Mouse (Mus musculus) natural killer cell, adult 2 months (primary cell): ENCODE measurements around the gene Edc3.
A peak's percentile ranks its signal among the peaks of the same experiment; 100 is the strongest.

Experiments
- DNase-seq, 2 experiments: peaks; one replicate each; pipeline ENCODE4 v3.0.0; 2022; ENCODE audit warnings: low spot score in 2 of 2

Gene Edc3

GRCm38 (mm10) chr9:57761563-57762551, 53.5 kb downstream of the Edc3 start:
- DNase-seq: no peak

GRCm38 (mm10) chr9:57762563-57762991, 54.2 kb downstream of the Edc3 start:
- peak; percentile 28 to 46 for DNase-seq

DNA sequence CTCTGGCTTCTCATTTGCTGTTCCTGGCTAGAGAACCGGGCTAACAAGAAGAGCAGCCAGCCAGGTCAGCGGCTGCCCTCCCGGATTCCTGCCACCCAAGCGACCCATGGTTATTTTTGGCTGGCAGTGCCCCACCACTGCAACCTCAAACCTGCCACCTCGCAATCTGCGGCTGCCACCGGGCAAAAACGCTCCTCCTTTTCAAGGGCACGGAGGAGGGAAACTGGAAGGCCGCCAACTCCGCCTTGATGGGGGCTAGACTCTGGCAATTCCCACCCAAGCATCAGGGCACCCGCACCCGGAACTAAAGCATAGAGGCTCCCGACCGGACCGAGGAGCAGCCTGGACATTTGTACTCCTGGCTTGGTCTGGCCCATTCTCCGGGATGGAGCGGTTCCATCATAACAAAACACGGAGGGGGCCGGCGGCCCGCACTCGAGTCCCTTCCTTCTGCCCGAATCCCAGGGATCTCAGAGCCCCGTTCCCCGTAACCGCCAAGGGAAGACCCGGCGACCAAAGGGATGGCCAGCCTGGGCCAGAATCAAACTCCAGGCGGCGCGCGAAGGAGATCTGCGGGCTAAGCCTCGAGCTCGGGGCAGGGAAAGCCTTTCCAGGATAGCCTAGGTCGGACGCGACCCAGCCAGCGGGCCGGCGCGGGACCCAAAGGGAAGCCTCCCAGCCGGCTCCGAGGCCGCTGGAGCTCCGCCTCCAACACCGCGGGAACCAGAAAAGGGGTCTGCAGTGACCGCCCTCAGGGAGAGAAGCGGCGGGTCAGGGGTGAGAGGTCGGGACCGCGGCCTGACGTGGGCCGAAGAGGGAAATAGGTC, 56.0 kb downstream of the Edc3 start:
- DNase-seq: peak; percentile 53 to 59

DNA sequence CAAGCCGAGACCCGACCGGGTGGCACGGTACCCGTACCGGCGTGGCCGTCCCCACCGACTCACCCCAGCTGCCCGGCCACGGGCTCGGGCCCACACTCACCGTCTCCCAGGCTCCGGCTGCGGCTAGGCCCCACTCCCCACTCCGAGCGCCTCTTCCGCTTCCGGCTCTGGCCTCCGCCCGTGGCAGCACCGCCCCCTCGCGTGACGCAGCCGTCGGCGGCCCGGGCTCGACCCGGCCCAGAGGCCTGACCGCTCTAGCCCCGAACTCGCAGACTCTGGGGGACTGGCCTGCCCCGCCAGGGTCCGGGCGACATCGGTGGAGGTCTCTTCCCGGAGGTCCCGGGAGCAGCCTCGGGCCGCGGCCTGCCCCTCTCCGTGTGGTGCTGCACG, 56.6 kb downstream of the Edc3 start:
- DNase-seq: peak; percentile 91

GRCm38 (mm10) chr9:57765364-57766351, 57.3 kb downstream of the Edc3 start, which contains the start of gene Clk3:
Clk3 (minus strand) TSS chr9:57765860.
- peak; percentile 64 to 67 for DNase-seq

DNA sequence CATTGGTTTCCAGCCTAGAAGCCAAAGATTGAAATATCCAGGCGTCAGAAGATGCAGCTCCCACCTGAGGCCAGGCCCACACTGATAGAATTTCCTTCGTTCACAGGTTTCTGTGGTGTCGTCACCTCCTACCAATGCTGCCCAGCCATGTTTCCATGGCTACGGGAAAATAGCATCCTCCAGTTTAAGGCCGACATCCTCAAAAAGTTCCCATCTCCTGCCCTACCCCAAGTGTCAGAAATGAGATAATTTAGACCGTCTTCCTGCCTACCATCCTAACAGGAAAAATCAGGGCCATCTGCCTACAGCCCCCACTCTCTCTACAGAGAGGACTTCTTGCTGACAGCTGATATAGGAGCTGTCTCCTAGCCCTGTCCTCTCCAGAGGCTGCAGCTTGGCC, 58.1 kb downstream of the Edc3 start:
- DNase-seq: no peak

GRCm38 (mm10) chr9:57767231-57767630, 58.9 kb downstream of the Edc3 start:
- no peak for DNase-seq

DNA sequence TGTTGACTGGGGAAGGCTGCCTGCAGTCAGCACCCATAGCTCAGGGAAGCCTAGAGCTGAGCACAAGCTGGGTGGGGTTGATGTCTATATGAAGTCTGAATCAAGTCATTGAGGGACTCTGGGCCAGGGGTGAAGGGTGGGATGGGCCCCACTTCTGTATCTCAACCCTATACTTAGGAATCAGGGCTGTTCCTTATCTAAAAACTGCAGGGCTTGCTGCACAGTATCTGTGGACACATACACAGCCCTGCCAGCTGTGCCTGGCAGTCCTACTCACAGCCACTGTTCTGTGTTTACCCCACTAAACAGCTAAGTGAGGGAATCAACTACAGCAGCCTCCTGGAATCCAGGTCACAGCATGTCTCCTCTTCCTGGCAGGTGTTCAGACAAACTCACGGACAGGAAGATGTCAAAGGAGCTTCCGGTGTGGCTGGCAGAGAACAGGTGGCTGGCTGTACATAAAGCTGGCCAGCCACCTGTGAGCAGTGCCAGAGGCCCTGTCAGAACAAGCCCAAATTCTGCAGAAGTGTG, 61.3 kb downstream of the Edc3 start:
- DNase-seq: no peak

- DNase-seq: no peak
Observed at GRCm38 (mm10) chr9:57770214-57770613, 61.9 kb downstream of the Edc3 start.

DNA sequence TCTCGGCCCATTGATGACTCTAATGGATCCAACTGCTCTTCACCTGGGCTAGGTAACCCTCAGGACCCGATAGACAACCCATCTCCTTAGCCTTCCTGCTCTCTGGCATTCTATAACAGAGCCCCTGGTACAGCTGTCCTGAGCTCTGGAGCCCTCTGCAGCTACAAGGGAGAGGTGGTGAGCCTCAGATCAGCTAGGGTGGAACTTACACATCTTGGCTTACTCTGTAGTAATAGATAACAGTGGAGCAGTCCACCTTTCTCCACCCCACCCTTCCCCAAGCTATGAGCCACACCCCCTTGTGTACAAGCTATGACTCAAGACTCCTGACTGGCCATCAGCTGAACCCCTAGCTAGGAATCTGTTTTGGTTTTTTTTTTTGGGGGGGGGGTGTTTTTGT, 62.5 kb downstream of the Edc3 start:
- DNase-seq: no peak

GRCm38 (mm10) chr9:57773754-57774153, 65.4 kb downstream of the Edc3 start:
- DNase-seq: no peak

GRCm38 (mm10) chr9:57774168-57774567, 65.8 kb downstream of the Edc3 start:
- DNase-seq: no peak

DNA sequence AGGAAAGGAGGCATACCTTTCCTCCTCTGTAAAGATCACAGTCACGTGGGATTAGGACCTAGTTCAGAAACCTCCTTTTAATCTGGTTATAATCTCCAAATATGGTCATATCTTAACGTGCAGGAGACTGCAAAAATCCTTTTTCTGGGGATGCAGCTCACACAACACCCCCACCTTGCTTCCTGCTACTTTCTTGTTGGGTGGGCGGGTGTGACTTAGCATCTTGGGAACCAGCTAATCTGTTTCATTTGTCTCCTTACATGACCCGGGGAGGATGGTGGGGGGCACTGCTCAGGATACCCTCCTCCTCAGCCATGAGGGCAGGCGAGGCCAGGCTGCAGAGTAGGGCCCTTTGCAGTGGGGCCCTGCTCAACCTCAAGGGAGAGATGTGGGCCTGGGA, 66.7 kb downstream of the Edc3 start:
- DNase-seq: no peak

- DNase-seq: no peak
Observed at GRCm38 (mm10) chr9:57775736-57776135, 67.4 kb downstream of the Edc3 start.

DNA sequence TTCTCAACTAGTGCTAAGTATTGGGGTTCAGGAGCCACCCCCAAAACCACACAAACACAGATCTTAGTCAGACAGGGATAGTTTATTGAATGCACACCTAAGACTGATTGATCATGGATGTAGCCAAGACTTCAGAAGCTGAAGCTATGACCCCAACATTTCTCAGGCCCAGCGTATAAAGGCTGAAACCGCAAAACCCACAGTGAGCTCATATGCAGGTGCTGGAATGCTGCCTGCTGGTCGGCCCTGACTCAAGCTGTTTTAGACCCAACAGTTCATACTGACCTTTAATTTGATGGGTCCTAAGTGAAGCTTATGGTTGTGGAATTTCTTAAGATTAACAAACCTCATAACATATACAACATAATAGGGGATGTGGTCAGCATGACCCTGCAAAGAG, 74.3 kb downstream of the Edc3 start:
- no peak for DNase-seq

GRCm38 (mm10) chr9:57789733-57790132, 81.4 kb downstream of the Edc3 start:
- DNase-seq: peak; percentile 22 to 36

- DNase-seq: no peak
Observed at GRCm38 (mm10) chr9:57797456-57797855, 89.1 kb downstream of the Edc3 start.

- DNase-seq: no peak
Observed at GRCm38 (mm10) chr9:57798725-57799253, 90.4 kb downstream of the Edc3 start.

- DNase-seq: peak in 1 of 2 experiments; percentile 37
Observed at GRCm38 (mm10) chr9:57800325-57800975, 92.1 kb downstream of the Edc3 start.
